Mouse (Mus musculus) liver, embryonic 14.5 days (tissue): ENCODE results near the gene Ceacam1. TPM values are rescaled to one million over a fixed set of nuclear protein-coding genes. Genes with fewer than 3 reads are reported as not detected.

Source experiments
- ATAC-seq: fragments of 200-750 bp; cut with Nextera tagmentation; 2 replicates; pipeline ENCODE4 v1.8.0; 2017; ENCODE audit warnings: moderate number of reproducible peaks, mild to moderate bottlenecking, moderate library complexity; ENCODE audit not compliant: insufficient read depth
- DNase-seq, 3 experiments: peaks; one replicate each; pipeline ENCODE4 v3.0.0-alpha.2; 2012 to 2013; ENCODE audit warnings: low read depth in 3 of 3, low spot score in 3 of 3
- H3K27ac ChIP-seq: fragments of 300-500 bp; sonication (generic); 2 replicates; pipeline ENCODE4 v1.5.1; 2014; ENCODE audit warnings: moderate library complexity, mild to moderate bottlenecking, control low read depth, inconsistent platforms
- H3K27me3 ChIP-seq: fragments of 300-500 bp; sonication (generic); 2 replicates; pipeline ENCODE4 v1.6.1; 2014; ENCODE audit warnings: mild to moderate bottlenecking, low read length, moderate library complexity; ENCODE audit not compliant: control insufficient read depth, insufficient read depth
- H3K36me3 ChIP-seq: fragments of 300-500 bp; sonication (generic); replicated peaks from 2 replicates; pipeline ENCODE4 v1.6.1; 2014; ENCODE audit warnings: low read depth; ENCODE audit not compliant: control insufficient read depth, insufficient read depth
- H3K4me1 ChIP-seq, 2 experiments: fragments of 200-500 bp in 1 of 2; fragments of 300-500 bp in 1 of 2; sonication (generic) in 1 of 2; replicated peaks; 2 replicates each; pipeline ENCODE4 v1.6.1; 2012 to 2014; ENCODE audit warnings: antibody characterized with exemption in 1 of 2, inconsistent platforms in 1 of 2, low read length in 1 of 2; ENCODE audit not compliant: control insufficient read depth in 2 of 2, insufficient read depth in 2 of 2
- H3K4me2 ChIP-seq: fragments of 300-500 bp; sonication (generic); 2 replicates; pipeline ENCODE4 v1.6.1; 2014; ENCODE audit warnings: low read depth, mild to moderate bottlenecking, control low read depth, moderate library complexity
- H3K4me3 ChIP-seq, 2 experiments: fragments of 200-500 bp in 1 of 2; fragments of 300-500 bp in 1 of 2; sonication (generic) in 1 of 2; 2 replicates each; pipeline ENCODE4 v1.5.1; 2012 to 2014; ENCODE audit warnings: low read depth in 2 of 2, low read length in 2 of 2, mild to moderate bottlenecking in 2 of 2, control low read depth in 1 of 2, inconsistent platforms in 1 of 2, moderate library complexity in 1 of 2; ENCODE audit not compliant: insufficient read depth in 1 of 2
- H3K9ac ChIP-seq: fragments of 300-500 bp; sonication (generic); replicated peaks from 2 replicates; pipeline ENCODE4 v1.6.1; 2014; ENCODE audit warnings: mild to moderate bottlenecking, control low read depth, moderate library complexity
- H3K9me3 ChIP-seq: fragments of 300-500 bp; sonication (generic); 2 replicates; pipeline ENCODE4 v1.6.1; 2016; ENCODE audit warnings: low read length, mixed read lengths; ENCODE audit not compliant: control insufficient read depth
- CTCF ChIP-seq: IDR thresholded peaks from 2 replicates; pipeline ENCODE4 v1.5.1; 2016; ENCODE audit warnings: antibody characterized with exemption, low read depth, control low read depth
- EP300 ChIP-seq: IDR thresholded peaks from 2 replicates; pipeline ENCODE4 v1.6.1; 2016; ENCODE audit warnings: antibody characterized with exemption, low read depth
- WGBS: fragments of 180-500 bp; shearing (Covaris S2); extraction: QIAGEN DNeasy Blood & Tissue Kit; methylation state at CpG from one replicate; pipeline ENCODE4 v1.1.7; 2014; ENCODE audit not compliant: insufficient replicate concordance; 5-methylcytosine and 5-hydroxymethylcytosine counted together
- polyA plus RNA-seq, 2 experiments: library from polyadenylated mRNA; depleted of rRNA in 1 of 2; stranded (reverse) in 1 of 2; unstranded in 1 of 2; fragments of >200 nt; fragmentation: Nextera tagmentation in 1 of 2; extraction: Ambion mirVana in 1 of 2; gene quantifications; 2 replicates each; pipeline versions ENCODE4 v1.2.1 to v1.2.3; 2012 to 2014

Gene Ceacam1
- polyA plus RNA-seq, 2 experiments: 3.0 to 3.8 TPM

DNA sequence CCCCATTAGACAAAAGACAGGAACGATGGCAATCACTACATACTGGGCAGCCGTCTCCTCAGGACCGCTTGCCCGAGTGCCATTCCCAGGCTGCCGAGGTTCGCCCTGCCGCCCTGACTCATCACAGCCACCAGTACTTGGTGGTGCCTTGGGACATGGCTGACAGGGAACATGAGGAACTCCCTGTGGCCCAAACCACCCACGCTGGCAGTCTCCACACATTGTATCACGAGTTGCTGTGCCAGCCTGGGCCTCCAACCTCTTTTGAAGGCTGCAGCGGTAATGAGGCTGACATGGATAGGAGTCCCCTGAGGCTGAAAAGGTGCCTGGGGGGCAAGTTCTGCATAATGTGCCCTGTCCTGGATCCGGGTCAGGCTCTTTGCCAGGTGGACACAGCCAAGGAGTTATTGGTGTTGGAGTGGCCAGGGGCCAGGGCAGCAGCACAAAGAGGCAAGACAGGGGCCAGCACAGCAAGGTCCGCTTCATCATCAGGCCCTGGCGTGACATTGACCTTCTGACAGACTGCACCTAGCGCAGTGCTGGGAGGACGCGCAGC is 55.0 kb downstream of the Ceacam1 start:
- Histone ChIP-seq H3K36me3 (no peaks in the 10 kb centered on the region), H3K27ac (no peak overlapping the region), H3K9me3 (no peaks in the 10 kb centered on the region), H3K4me2 (no peak overlapping the region), H3K27me3 (no peaks in the 10 kb centered on the region), H3K9ac (no peak overlapping the region), H3K4me3 (no peak overlapping the region), H3K4me1 (no peaks in the 10 kb centered on the region)
- TF ChIP-seq CTCF (no peak), EP300 (no peak)
- 64% methylated on average over 16 of the region's 16 CpGs for whole genome bisulfite sequencing
- ATAC-seq (no peak), DNase-seq (no peak)

DNA sequence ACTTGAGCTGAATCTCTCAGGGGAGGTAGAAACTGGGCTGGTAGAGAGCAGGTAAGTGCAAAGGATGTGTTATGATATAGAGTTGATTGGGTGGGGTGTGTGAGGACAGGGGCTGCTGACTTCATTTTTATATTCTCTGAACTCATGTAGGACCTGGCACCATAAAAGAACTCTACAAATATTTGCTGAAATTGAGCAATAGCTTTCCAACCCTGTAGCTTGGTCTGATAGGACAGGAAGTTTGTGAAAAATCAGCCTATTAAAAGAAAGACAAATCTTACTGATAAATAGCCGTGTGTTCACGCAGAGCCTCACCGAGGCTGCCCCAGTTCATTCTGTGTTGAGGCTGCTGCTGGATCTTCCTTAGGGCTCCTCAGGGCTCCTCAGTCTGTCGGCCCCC is 57.5 kb downstream of the Ceacam1 start:
- DNase-seq (no peak), ATAC-seq (no peak)
- 60% methylated on average over 4 of the region's 4 CpGs for WGBS
- TF ChIP-seq EP300: no peak
- TF ChIP-seq CTCF: no peak
- no peaks in the 10 kb centered on the region for H3K27me3 ChIP-seq
- no peaks in the 10 kb centered on the region for H3K4me1 ChIP-seq
- H3K9ac ChIP-seq: no peak overlapping the region
- no peak overlapping the region for H3K4me3 ChIP-seq
- no peak overlapping the region for H3K27ac ChIP-seq
- H3K36me3 ChIP-seq: no peaks in the 10 kb centered on the region
- no peak overlapping the region for H3K4me2 ChIP-seq
- no peaks in the 10 kb centered on the region for H3K9me3 ChIP-seq

DNA sequence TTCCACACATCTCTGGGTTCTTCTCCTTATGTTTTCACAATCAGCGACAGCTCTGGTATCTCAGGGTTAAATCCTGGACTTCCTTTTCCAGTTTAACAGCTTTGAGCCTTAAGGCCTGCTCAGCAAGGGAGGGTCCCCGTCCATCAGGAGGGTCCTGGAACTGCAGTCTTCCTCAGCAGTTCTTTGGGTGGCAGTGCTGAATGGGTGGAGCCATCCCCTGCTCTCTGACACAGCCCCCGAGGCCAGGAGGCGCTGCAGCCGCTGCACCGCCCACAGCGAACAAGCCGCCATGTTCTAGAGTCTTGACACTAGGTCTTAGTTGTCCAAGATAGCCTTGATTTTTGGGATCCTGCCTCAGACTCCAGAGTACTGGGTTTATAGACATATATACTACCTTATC is 57.9 kb downstream of the Ceacam1 start:
- Histone ChIP-seq H3K27ac (no peak overlapping the region), H3K4me2 (no peak overlapping the region), H3K4me1 (no peaks in the 10 kb centered on the region), H3K4me3 (no peak overlapping the region), H3K27me3 (no peaks in the 10 kb centered on the region), H3K9me3 (no peaks in the 10 kb centered on the region), H3K36me3 (no peaks in the 10 kb centered on the region), H3K9ac (no peak overlapping the region)
- 68% methylated on average over 8 of the region's 8 CpGs for WGBS
- ATAC-seq (no peak), DNase-seq (no peak)
- TF ChIP-seq CTCF (no peak), EP300 (no peak)

DNA sequence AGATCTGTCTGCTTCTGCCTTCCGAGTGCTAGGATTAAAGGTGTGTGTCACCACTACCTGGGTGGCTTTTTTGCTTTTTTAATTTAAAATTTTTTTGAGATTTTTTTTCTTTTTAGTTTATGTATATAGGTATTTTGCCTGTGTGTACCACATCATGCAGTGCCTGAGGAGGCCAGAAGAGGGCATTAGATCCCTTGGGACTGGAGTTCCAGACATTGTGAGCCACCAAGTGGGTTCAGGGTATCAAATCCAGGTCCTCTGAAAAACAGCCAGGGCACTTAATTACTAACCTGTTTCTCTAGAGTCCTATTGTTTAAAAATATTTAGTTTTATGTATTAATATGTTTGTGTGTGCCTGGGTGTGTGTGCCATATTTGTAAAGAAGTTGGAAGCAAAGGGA is 59.8 kb downstream of the Ceacam1 start:
- no peak overlapping the region for H3K9ac ChIP-seq
- ATAC-seq (no peak), DNase-seq (no peak)
- peak; percentile 58 for TF ChIP-seq CTCF
- no peak for TF ChIP-seq EP300
- no peaks in the 10 kb centered on the region for H3K9me3 ChIP-seq
- no peaks in the 10 kb centered on the region for H3K27me3 ChIP-seq
- H3K36me3 ChIP-seq: no peaks in the 10 kb centered on the region
- 43% methylated on average over 1 of the region's 1 CpGs for WGBS
- H3K4me1 ChIP-seq: no peaks in the 10 kb centered on the region
- no peak overlapping the region for H3K27ac ChIP-seq
- no peak overlapping the region for H3K4me3 ChIP-seq
- H3K4me2 ChIP-seq: no peak overlapping the region

GRCm38 (mm10) chr7:25412833-25413441 is 64.5 kb downstream of the Ceacam1 start, which contains the start of gene Cxcl17:
Cxcl17 (minus strand) TSS chr7:25412886.
- no peak for ATAC-seq
- Histone ChIP-seq H3K4me1 (no peaks in the 10 kb centered on the region), H3K9me3 (no peaks in the 10 kb centered on the region), H3K4me2 (no peak within 1 kb of the TSS), H3K9ac (no peak within 1 kb of the TSS), H3K27me3 (no peaks in the 10 kb centered on the region), H3K27ac (no peak within 1 kb of the TSS), H3K36me3 (no peaks in the 10 kb centered on the region), H3K4me3 (no peak within 1 kb of the TSS)
- TF ChIP-seq EP300 (no peak), CTCF (no peak)
- no peak for DNase-seq
- WGBS: 28% methylated on average over 7 of the region's 7 CpGs
